Mouse (Mus musculus): ENCODE data around the gene Tasp1. TPM values are rescaled to one million over a fixed set of nuclear protein-coding genes. Genes with fewer than 3 reads are reported as not detected.
"Not testable (repeated sequence)": the region's sequence is repeated elsewhere in the genome, so short reads cannot be mapped to it uniquely, and the experiment has no call there.

Tasp1 gene
- polyA plus RNA-seq, 1 experiment from 2014 or later = 18.2 TPM

DNA sequence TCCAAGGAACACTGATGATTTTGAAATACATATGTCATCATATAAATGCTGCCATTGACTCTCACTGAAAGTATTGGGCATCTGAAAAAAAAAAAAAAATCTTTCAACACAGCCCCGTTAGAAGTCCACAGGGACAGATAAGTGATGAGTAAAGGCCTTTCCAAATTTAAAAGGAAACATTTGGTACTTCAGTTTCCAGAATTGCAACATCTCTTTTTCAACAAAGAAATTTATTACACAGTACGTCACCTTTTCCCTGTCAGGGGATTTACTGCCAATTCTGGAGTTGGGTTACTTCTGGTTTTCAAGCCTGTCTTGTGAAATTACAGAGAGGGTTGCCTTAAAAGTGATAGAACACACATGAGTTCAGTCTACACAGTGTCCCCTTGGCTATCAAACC lies 146.8 kb downstream of the Tasp1 start:
- Histone ChIP-seq H3K4me1 (no peaks in the 10 kb centered on the region), H3K27me3 (ENCODE audit: insufficient read depth, poor library complexity, severe bottlenecking) (no peaks in the 10 kb centered on the region), H3K4me3 (no peak overlapping the region), H3K9me3 (no peaks in the 10 kb centered on the region), H3K27ac (no peak overlapping the region), H3K36me3 (no peaks in the 10 kb centered on the region)
- WGBS = 62% methylated on average over 2 of the region's 2 CpGs
- DNase-seq (ENCODE audit: low spot score) = no peak

DNA sequence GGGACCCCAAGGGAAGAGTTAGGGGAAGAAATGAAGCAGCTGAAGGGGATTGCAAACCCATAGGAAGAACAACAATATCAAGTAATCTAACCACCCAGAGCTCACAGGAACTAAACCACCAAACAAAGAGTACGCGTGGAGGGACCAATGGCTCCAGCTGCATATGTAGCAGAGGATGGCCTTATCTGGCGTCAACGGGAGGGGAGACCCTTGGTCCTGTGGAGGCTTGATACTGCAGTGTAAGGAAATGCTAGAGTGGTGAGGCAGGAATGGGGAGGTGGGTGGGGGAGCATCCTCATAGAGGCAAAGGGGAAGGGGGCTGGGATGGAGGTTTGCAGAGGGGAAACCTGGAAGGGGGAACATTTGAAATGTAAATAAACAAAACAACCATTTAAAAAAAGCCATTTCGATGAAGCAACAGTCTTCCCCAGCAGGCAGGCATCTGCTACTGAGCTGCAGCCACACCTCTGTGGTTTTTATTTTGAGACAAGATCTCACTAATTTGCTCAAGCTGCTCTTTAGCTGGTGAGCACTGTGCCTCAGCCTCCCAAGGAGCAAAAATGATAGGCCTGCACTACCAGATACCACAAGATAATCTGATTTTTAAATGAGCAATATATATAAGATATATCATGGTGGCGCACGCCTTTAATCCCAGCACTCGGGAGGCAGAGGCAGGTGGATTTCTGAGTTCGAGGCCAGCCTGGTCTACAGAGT lies 160.0 kb downstream of the Tasp1 start:
- no peak overlapping the region for H3K4me3 ChIP-seq
- H3K4me1 ChIP-seq = no peaks in the 10 kb centered on the region
- no peaks in the 10 kb centered on the region for H3K36me3 ChIP-seq
- no peak for DNase-seq (ENCODE audit: low spot score)
- WGBS = 80% methylated on average over 9 of the region's 9 CpGs
- H3K9me3 ChIP-seq = no peaks in the 10 kb centered on the region
- H3K27me3 ChIP-seq (ENCODE audit: insufficient read depth, poor library complexity, severe bottlenecking) = no peaks in the 10 kb centered on the region
- no peak overlapping the region for H3K27ac ChIP-seq

DNA sequence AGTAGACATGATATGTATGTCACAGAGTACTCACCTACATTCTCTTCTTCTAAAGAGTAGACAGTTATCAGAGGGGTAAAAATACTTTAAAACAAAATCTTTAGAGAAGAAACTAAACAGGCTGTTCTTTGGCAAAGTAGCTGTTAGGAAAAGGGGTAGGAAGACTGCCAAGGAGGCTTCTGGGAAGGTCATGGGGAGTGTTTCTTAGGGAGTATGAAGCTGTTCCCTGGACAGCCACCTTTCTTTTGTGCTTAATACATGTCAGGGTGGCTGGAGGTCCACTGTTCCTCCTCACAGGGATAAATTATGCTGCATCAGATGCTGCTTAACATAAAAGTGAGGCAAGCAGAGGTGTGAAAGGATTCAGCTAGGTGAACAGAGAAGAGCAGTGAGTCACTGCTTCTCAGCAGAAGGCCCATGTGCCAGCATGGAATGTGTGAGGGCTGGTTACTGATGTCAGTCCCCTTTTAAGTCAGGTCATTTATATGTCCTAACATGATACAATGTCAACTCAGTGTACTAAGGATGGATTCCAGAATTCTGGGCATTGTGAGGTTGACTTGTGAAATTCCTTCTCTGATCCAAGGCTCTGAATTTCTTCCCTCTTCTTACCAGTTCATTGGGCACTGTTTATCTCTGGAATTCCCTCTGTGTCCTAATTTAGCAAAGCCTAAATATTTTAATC lies 175.1 kb downstream of the Tasp1 start:
- DNase-seq (ENCODE audit: low spot score) = no peak
- Histone ChIP-seq H3K4me1 (peaks cover 6% of the 10 kb centered on the region; the same call in 1 of the 2 replicates), H3K27me3 (ENCODE audit: insufficient read depth, poor library complexity, severe bottlenecking) (no peaks in the 10 kb centered on the region), H3K9me3 (no peaks in the 10 kb centered on the region), H3K4me3 (no peak overlapping the region), H3K36me3 (no peaks in the 10 kb centered on the region), H3K27ac (no peak overlapping the region)

DNA sequence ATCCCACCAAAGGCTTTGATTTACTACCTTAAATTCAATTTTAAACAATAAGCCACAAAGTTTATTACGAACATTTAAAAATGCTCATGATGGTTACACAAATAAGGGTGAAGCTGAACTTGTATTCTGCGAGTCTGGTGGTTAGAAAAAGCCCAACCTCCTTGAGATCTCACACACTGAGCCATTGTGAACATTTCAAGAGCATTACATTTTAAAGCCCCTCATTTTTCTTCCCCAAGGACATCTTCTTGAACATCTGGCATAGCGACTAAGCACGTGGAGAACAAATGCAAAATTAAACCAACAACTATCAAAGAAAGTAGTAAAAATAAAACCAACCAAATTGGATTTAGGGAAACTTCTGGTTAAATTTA lies 182.4 kb downstream of the Tasp1 start:
- H3K27me3 ChIP-seq (ENCODE audit: insufficient read depth, poor library complexity, severe bottlenecking) = no peaks in the 10 kb centered on the region
- WGBS = 89% methylated on average over 4 of the region's 4 CpGs
- no peak overlapping the region for H3K27ac ChIP-seq
- H3K36me3 ChIP-seq = no peaks in the 10 kb centered on the region
- H3K4me3 ChIP-seq = no peak overlapping the region
- H3K9me3 ChIP-seq = no peaks in the 10 kb centered on the region
- no peaks in the 10 kb centered on the region for H3K4me1 ChIP-seq
- DNase-seq (ENCODE audit: low spot score) = no peak

DNA sequence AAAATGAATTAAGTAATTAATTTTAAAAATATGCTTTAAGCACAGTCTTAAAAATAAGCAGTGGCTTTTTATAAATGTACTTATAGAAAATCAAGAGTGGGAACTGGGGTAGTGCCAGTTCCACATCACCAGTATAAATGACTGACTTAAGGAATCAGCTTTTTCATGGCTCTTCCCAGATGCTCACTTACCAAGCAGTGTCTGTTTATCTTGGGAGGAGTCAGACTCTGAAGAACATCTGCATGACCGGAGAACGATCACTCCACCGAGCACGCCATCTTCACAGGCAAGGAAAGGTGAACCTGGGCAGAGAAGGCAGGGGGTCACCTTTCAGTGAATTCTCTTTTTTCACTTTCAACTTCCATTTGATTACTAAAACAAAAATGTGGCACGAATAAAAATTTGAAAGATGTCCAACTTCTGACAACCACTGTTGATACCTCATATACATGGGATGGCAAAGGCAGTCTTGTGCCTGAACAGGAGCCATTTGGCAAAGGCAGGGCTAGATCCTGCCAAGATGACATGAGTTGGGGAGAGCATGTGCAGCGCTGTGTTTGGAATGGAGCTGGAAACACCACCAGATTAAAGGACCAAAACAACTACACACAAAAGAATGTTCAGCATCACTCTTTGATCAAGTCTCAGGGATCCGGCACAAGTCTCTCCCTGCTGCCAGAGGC lies 182.9 kb downstream of the Tasp1 start:
- no peaks in the 10 kb centered on the region for H3K4me1 ChIP-seq
- no peak overlapping the region for H3K4me3 ChIP-seq
- H3K27me3 ChIP-seq (ENCODE audit: insufficient read depth, poor library complexity, severe bottlenecking) = no peaks in the 10 kb centered on the region
- 90% methylated on average over 7 of the region's 7 CpGs for WGBS
- no peaks in the 10 kb centered on the region for H3K36me3 ChIP-seq
- H3K9me3 ChIP-seq = no peaks in the 10 kb centered on the region
- no peak overlapping the region for H3K27ac ChIP-seq
- no peak for DNase-seq (ENCODE audit: low spot score)

DNA sequence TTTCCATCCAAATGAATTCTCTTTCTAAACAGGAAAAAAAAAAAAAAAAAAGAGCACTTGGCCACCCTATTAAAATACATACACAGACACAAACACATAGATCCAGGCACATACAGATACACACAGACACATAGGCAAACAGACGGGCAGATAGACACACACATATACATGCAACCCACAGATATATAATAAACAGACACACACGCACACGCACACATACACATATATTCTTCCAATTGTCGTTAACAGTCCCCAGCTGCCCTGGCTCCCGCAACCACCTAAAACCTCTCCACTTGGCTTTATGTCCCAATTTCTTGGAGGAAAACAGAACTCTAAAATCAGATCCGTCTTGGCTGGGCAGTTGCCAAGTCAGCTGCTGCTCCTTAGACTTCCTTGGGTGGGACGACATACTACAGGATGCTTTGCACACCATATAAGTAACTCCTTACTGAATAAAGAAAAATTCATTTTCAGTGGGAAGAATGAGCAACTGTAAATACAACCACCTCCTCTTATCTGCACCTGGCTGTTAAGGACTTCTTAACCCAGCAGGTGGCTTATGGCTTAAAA lies 188.5 kb downstream of the Tasp1 start:
- Histone ChIP-seq H3K27ac (no peak overlapping the region), H3K4me1 (no peaks in the 10 kb centered on the region), H3K9me3 (no peaks in the 10 kb centered on the region), H3K4me3 (no peak overlapping the region), H3K27me3 (ENCODE audit: insufficient read depth, poor library complexity, severe bottlenecking) (no peaks in the 10 kb centered on the region), H3K36me3 (no peaks in the 10 kb centered on the region)
- 92% methylated on average over 7 of the region's 7 CpGs for WGBS
- DNase-seq (ENCODE audit: low spot score) = no peak

DNA sequence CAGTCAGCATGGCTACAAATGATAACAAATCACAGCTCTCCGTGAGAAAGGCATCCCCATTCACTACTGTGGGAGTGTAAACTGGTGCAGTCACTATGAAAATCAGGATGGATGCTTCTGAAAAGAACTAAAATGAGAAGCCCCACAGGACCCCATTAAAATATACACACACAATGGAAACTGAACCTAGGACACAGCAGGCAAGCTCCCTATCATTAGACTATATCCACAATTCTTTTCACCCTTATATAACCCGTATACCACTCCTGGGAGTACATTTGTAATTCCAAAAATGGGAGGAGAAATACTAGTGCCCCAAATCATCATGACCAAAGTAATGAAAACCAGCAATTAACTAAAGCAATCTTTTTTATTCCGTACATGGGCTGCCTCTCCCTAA lies 190.7 kb downstream of the Tasp1 start:
- H3K4me3 ChIP-seq = no peak overlapping the region
- no peaks in the 10 kb centered on the region for H3K36me3 ChIP-seq
- no peaks in the 10 kb centered on the region for H3K9me3 ChIP-seq
- no peaks in the 10 kb centered on the region for H3K4me1 ChIP-seq
- WGBS = 80% methylated on average over 3 of the region's 3 CpGs
- no peak overlapping the region for H3K27ac ChIP-seq
- H3K27me3 ChIP-seq (ENCODE audit: insufficient read depth, poor library complexity, severe bottlenecking) = no peaks in the 10 kb centered on the region
- no peak for DNase-seq (ENCODE audit: low spot score)

DNA sequence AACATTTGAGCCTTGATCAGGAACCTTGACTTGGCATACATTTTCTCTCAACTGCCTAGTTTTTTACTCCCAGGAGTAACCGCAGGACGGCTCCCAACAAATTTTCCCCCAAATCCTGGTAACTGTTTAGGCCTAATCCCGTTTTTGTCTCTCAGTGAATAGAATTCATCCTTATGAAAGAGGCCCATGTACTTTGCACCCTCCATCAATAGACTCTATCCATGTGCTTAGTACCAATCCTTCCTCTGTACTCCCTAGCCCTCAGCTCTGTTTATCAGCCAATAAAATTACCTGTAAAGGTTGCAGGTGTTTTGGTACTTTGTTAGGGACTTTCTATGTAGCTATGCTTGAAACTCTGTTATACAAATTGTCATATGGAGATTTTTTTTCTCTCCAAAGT lies 192.4 kb downstream of the Tasp1 start:
- 70% methylated on average over 3 of the region's 3 CpGs for WGBS
- Histone ChIP-seq H3K36me3 (no peaks in the 10 kb centered on the region), H3K4me3 (no peak overlapping the region), H3K9me3 (no peaks in the 10 kb centered on the region), H3K27ac (no peak overlapping the region), H3K4me1 (no peaks in the 10 kb centered on the region), H3K27me3 (ENCODE audit: insufficient read depth, poor library complexity, severe bottlenecking) (no peaks in the 10 kb centered on the region)
- no peak for DNase-seq (ENCODE audit: low spot score)

DNA sequence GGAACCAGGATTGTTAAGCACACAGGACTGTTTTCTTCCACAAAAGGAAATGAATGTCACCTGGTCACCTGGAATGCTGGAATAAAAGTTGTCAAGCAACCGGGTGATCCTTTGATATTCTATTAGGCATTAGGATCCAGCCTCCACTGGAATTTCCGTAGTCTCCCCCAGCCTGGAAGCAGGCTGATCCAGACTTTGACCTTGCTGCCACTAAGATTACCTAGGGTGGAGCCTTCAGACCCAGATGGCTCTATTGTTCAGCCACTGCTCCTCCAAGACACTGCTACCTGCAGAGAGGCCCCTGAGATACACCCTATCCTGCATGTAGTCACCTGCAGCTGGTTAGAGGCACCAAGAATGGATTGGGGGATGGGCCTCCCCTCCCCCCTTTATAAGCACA lies 192.8 kb downstream of the Tasp1 start:
- Histone ChIP-seq H3K9me3 (no peaks in the 10 kb centered on the region), H3K27ac (no peak overlapping the region), H3K36me3 (no peaks in the 10 kb centered on the region), H3K4me3 (no peak overlapping the region), H3K27me3 (ENCODE audit: insufficient read depth, poor library complexity, severe bottlenecking) (no peaks in the 10 kb centered on the region), H3K4me1 (no peaks in the 10 kb centered on the region)
- 49% methylated on average over 2 of the region's 2 CpGs for WGBS
- DNase-seq (ENCODE audit: low spot score) = no peak

DNA sequence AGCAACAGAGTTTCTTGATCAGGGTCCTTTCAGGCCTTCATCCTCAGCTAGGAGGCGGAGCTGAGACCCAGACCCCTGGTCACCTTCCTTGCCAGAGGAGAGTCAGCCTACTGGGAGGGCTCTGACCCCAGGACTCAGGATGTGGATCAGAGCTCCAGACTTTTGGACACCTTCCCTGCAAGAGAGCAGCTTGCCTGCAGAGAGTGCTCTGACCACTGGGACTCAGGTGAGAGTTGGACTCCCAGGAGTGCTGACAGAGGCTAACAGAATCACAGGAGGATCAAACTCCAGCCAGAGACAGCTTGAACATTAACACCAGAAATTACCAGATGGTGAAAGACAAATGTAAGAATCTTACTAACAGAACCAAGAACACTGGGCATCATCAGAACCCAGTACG lies 197.5 kb downstream of the Tasp1 start:
- H3K9me3 ChIP-seq; H3K36me3 ChIP-seq; DNase-seq (ENCODE audit: low spot score); H3K4me3 ChIP-seq; H3K27me3 ChIP-seq (ENCODE audit: insufficient read depth, poor library complexity, severe bottlenecking); H3K4me1 ChIP-seq; H3K27ac ChIP-seq: not testable (repeated sequence)
- 87% methylated on average over 2 of the region's 2 CpGs for WGBS

DNA sequence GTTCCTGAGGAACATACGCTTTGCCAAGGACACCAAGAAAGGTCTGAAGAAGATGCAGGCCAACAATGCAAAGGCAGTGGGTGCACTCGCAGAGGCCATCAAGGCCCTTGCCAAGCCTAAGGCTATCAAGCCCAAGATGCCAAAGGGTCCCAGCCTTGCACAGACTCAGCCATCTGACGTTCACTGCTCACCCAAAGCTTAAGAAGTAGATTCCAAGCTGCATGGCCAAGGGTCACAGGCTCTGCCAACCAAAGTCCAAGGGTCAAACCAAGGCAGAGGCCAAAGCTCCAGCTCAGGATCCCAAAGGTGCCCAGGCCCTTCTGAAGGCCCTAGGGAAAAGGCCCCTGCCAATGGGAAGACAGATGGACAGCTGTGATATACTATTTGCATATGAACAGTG lies 203.2 kb downstream of the Tasp1 start:
- H3K27ac ChIP-seq; DNase-seq (ENCODE audit: low spot score); H3K27me3 ChIP-seq (ENCODE audit: insufficient read depth, poor library complexity, severe bottlenecking); H3K4me3 ChIP-seq; H3K9me3 ChIP-seq; H3K36me3 ChIP-seq; H3K4me1 ChIP-seq: not testable (repeated sequence)
- 92% methylated on average over 3 of the region's 3 CpGs for WGBS

DNA sequence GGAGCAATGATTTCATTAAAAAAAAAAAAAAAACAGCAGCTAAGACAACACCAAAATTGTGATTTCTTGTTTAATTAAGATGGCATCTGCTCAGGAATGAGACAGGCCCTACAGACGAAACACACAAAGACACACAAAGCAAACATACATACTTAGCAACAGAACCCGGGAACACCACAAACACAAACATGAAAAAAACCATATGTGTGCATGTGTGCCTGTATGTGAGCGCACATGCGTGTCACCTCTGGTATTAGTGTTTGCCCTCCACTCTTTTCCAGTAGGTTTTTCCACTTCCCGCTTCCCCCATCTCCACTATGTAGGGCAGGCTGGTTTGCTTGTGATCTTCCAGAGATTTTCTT lies 206.5 kb downstream of the Tasp1 start:
- H3K4me1 ChIP-seq = no peaks in the 10 kb centered on the region
- H3K4me3 ChIP-seq = no peak overlapping the region
- no peak for DNase-seq (ENCODE audit: low spot score)
- H3K27me3 ChIP-seq (ENCODE audit: insufficient read depth, poor library complexity, severe bottlenecking) = no peaks in the 10 kb centered on the region
- no peaks in the 10 kb centered on the region for H3K36me3 ChIP-seq
- no peaks in the 10 kb centered on the region for H3K9me3 ChIP-seq
- H3K27ac ChIP-seq = no peak overlapping the region
- WGBS = 91% methylated on average over 5 of the region's 5 CpGs

DNA sequence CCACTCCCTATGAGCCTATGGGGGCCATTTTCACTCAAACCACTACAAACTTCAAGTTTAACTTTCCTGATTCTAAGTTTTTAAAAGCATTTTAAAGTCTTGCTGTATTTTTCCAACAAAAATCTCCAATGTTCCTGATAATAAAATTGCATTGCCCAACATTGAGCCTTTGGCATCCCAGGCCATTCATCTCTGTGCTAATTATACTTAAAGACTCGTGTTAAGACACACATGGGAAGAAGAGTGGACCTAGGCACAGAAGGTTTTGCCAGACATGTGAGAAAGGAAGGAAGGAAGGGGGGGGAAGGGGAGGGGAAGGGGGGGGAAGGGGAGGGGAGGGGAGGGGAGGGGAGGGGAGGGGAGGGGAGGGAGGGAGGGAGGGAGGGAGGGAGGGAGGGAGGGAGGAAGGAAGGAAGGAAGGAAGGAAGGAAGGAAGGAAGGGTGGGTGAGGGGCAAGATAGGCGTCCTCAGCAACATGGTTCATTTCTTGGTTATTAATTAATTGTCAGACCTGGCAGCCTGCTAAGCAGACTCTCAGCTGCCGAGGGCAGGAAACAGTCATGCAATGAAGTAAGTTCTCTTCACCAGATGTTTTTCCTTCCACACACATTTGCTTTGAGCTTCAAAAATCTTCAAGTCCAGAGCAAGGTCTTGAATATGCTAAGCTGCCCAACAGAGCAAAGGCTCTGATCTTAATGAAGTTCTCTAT lies 207.0 kb downstream of the Tasp1 start:
- Histone ChIP-seq H3K27me3 (ENCODE audit: insufficient read depth, poor library complexity, severe bottlenecking) (no peaks in the 10 kb centered on the region), H3K27ac (no peak overlapping the region), H3K9me3 (no peaks in the 10 kb centered on the region), H3K4me3 (no peak overlapping the region), H3K4me1 (no peaks in the 10 kb centered on the region), H3K36me3 (no peaks in the 10 kb centered on the region)
- DNase-seq (ENCODE audit: low spot score) = no peak
- 69% methylated on average over 3 of the region's 3 CpGs for WGBS
